Mouse (Mus musculus) stomach, postnatal 0 days (tissue): ENCODE data around the gene Vps37c.

Experiments
- CTCF ChIP-seq: IDR thresholded peaks from 2 replicates; pipeline ENCODE4 v1.5.1; 2016; ENCODE audit warnings: antibody characterized with exemption, low read depth, mild to moderate bottlenecking, moderate library complexity
- EP300 ChIP-seq: optimal IDR thresholded peaks from 2 replicates; pipeline ENCODE3; 2016; ENCODE audit warnings: antibody characterized with exemption

DNA sequence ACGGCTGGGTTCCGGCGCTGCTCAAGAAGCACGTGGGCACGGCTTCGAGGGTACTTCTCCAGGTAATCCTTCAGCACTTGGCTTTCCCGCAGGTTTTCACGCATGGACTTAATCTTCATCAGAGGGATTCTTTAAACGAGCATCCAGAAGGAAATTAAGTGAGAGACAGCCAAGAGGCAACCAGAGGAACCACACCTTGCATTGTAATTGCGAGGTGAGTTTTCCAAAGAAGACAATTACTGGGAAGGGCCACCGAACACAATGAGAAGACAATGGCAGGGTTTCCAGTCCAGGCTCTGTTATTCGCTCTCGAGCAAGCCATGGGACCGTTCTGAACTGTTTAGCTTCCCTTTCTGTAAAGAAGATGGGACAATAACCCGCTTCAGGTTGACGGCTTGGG lies 11.9 kb upstream of the Vps37c start:
- TF ChIP-seq CTCF (no peak), EP300 (no peak)
